ENCODE assay signal across 22 mouse cellular contexts in genomic region chr10:109500861-109501260, GRCm38 (mm10).
DNase-seq lines count a peak whose midpoint lies in the region; ATAC-seq lines count a peak whose summit lies in the region.
"Had no signal": no experiment of that assay in that cellular context is flagged by ENCODE, and none has a peak within 500 bp of the region (broad histone marks: within the 10 kb centered on the region; RNA-seq: fewer than 3 reads in every experiment).

No protein-coding gene starts in this region.

- H3K9me3 ChIP-seq in embryonic facial prominence, embryonic 14.5 days (ENCODE audit: control insufficient read depth, low read length) = no peaks in the 10 kb centered on the region
- H3K9me3 ChIP-seq in embryonic facial prominence, embryonic 10.5 days = no peaks in the 10 kb centered on the region
- H3K9me3 ChIP-seq: embryonic facial prominence, embryonic 13.5 days; forebrain, embryonic 13.5 days; forebrain, embryonic 15.5 days had no signal

- no peak overlapping the region for H3K4me3 ChIP-seq in embryonic facial prominence, embryonic 14.5 days (ENCODE audit: low read depth, low read length)
- H3K4me3 ChIP-seq in embryonic facial prominence, embryonic 10.5 days = no peak overlapping the region
- H3K4me3 ChIP-seq: embryonic facial prominence, embryonic 13.5 days; forebrain, embryonic 13.5 days; forebrain, embryonic 15.5 days had no signal

- no peak overlapping the region for H3K27ac ChIP-seq in embryonic facial prominence, embryonic 14.5 days (replicated peaks; ENCODE audit: low read depth, low read length)
- H3K27ac ChIP-seq in embryonic facial prominence, embryonic 10.5 days (replicated peaks) = no peak overlapping the region
- H3K27ac ChIP-seq: embryonic facial prominence, embryonic 13.5 days; forebrain, embryonic 13.5 days; forebrain, embryonic 15.5 days had no signal

- peak; percentile 18; the same call in 1 of the 2 replicates for ATAC-seq in embryonic facial prominence, embryonic 14.5 days (ENCODE audit: low read depth)
- ATAC-seq: activated CD4-positive, CD25-positive, alpha-beta regulatory T cell, adult 4 months; CD4-positive, CD25-positive, alpha-beta regulatory T cell, adult 4 months; forebrain, embryonic 13.5 days; forebrain, embryonic 15.5 days; forebrain, postnatal 0 days; Patski had no signal

- H3K27me3 ChIP-seq in embryonic facial prominence, embryonic 14.5 days (replicated peaks; ENCODE audit: control insufficient read depth, insufficient read depth, low read length) = no peaks in the 10 kb centered on the region
- H3K27me3 ChIP-seq in embryonic facial prominence, embryonic 10.5 days (replicated peaks; ENCODE audit: low read depth, poor library complexity, severe bottlenecking) = no peaks in the 10 kb centered on the region
- H3K27me3 ChIP-seq: CH12.LX; embryonic facial prominence, embryonic 13.5 days; forebrain, embryonic 13.5 days; forebrain, embryonic 15.5 days; Patski had no signal

- no peaks in the 10 kb centered on the region for H3K36me3 ChIP-seq in embryonic facial prominence, embryonic 14.5 days (ENCODE audit: control insufficient read depth, insufficient read depth, low read length)
- H3K36me3 ChIP-seq in embryonic facial prominence, embryonic 10.5 days (replicated peaks) = no peaks in the 10 kb centered on the region
- H3K36me3 ChIP-seq: embryonic facial prominence, embryonic 13.5 days; forebrain, embryonic 15.5 days; G1E had no signal

- DNase-seq in embryonic facial prominence, embryonic 14.5 days (ENCODE audit: low spot score) = no peak
- no peak for DNase-seq in embryonic facial prominence, embryonic 10.5 days (ENCODE audit: low spot score)
- peak; percentile 6 for DNase-seq in ovary, adult 18-20 months (ENCODE audit: low spot score)
- DNase-seq in ovary, postnatal 10 days (ENCODE audit: low spot score) = no peak
- peak; percentile 67 for DNase-seq in retina, embryonic 14.5 days (ENCODE audit: low spot score)
- no peak for DNase-seq in thymus, postnatal 10 days (ENCODE audit: low spot score in 2 of 2)
- DNase-seq: adrenal gland, adult 8-10 months; adrenal gland, postnatal 14 days; adrenal gland, postnatal 36 days; B cell, adult 2 months; cerebellum, adult 11-12 months; cerebellum, adult 9-10 months; cerebellum, postnatal 25 days; forebrain, postnatal 0 days had no signal

- no peak overlapping the region for H3K9ac ChIP-seq in embryonic facial prominence, embryonic 14.5 days (ENCODE audit: low read depth, low read length)
- H3K9ac ChIP-seq: embryonic facial prominence, embryonic 13.5 days; forebrain, embryonic 13.5 days; forebrain, embryonic 15.5 days; forebrain, postnatal 0 days had no signal

- H3K4me1 ChIP-seq in embryonic facial prominence, embryonic 14.5 days (ENCODE audit: control insufficient read depth, insufficient read depth, low read length) = no peaks in the 10 kb centered on the region
- H3K4me1 ChIP-seq in embryonic facial prominence, embryonic 10.5 days = no peaks in the 10 kb centered on the region
- H3K4me1 ChIP-seq: embryonic facial prominence, embryonic 13.5 days; forebrain, embryonic 13.5 days; forebrain, embryonic 15.5 days had no signal

- H3K4me2 ChIP-seq in embryonic facial prominence, embryonic 14.5 days (ENCODE audit: low read depth, low read length) = no peak overlapping the region
- H3K4me2 ChIP-seq: embryonic facial prominence, embryonic 13.5 days; forebrain, embryonic 13.5 days; forebrain, embryonic 15.5 days had no signal

Comparison
In these comparisons a context has a peak if more than half of its experiments do, and no peak if none do; other contexts are left out.
1. DNase-seq: peak in ovary, adult 18-20 months (single experiment) and retina, embryonic 14.5 days (single experiment); none in embryonic facial prominence, embryonic 14.5 days (single experiment), embryonic facial prominence, embryonic 10.5 days (single experiment), ovary, postnatal 10 days (single experiment) and thymus, postnatal 10 days (0 of 2).